Comparison of ENCODE assay signal across 8 mouse cellular contexts in genomic region chr7:45700301-45701015, GRCm38 (mm10). TPM values are rescaled to one million over a fixed set of nuclear protein-coding genes. Genes with fewer than 3 reads are reported as not detected.
DNase-seq lines count a peak whose midpoint lies in the region; ATAC-seq lines count a peak whose summit lies in the region.

No protein-coding gene starts in this region.

- no peaks in the 10 kb centered on the region for H3K36me3 ChIP-seq in embryonic facial prominence, embryonic 13.5 days
- H3K36me3 ChIP-seq in heart, embryonic 10.5 days: no peaks in the 10 kb centered on the region
- H3K36me3 ChIP-seq in kidney, embryonic 14.5 days (ENCODE audit: control insufficient read depth, insufficient read depth, low read length): no peaks in the 10 kb centered on the region

- H3K27me3 ChIP-seq in embryonic facial prominence, embryonic 13.5 days: peaks cover 28% of the 10 kb centered on the region
- peaks cover 39% of the 10 kb centered on the region for H3K27me3 ChIP-seq in heart, embryonic 10.5 days (ENCODE audit: insufficient read depth, poor library complexity, severe bottlenecking)
- H3K27me3 ChIP-seq in kidney, embryonic 14.5 days (ENCODE audit: control insufficient read depth, insufficient read depth, low read length): peaks cover 12% of the 10 kb centered on the region

- no peak; the same call in 1 of the 2 replicates for ATAC-seq in embryonic facial prominence, embryonic 13.5 days (ENCODE audit: insufficient number of reproducible peaks, insufficient read depth, low FRiP score, low TSS enrichment, low read depth)
- peak; percentile 12; the same call in 1 of the 2 replicates for ATAC-seq in kidney, embryonic 14.5 days (ENCODE audit: low FRiP score, low TSS enrichment)
- peak; percentile 38; the same call in 1 of the 2 replicates for ATAC-seq in monocyte, adult 5-6 weeks (replicated peaks; ENCODE audit: insufficient number of reproducible peaks, low FRiP score, low TSS enrichment, poor library complexity, severe bottlenecking)

- H3K27ac ChIP-seq in embryonic facial prominence, embryonic 13.5 days: peak overlapping the region; percentile 71; the same call in 1 of the 2 replicates
- H3K27ac ChIP-seq in heart, embryonic 10.5 days: peak overlapping the region; percentile 77
- no peak overlapping the region for H3K27ac ChIP-seq in kidney, embryonic 14.5 days (ENCODE audit: low read depth, low read length)

- peaks cover 42% of the 10 kb centered on the region for H3K4me1 ChIP-seq in embryonic facial prominence, embryonic 13.5 days
- H3K4me1 ChIP-seq in heart, embryonic 10.5 days: peaks cover 44% of the 10 kb centered on the region
- H3K4me1 ChIP-seq in kidney, embryonic 14.5 days (ENCODE audit: control insufficient read depth, insufficient read depth, low read length): peaks cover 23% of the 10 kb centered on the region

- H3K4me3 ChIP-seq in embryonic facial prominence, embryonic 13.5 days: peak overlapping the region; percentile 51
- H3K4me3 ChIP-seq in heart, embryonic 10.5 days: peak overlapping the region; percentile 58
- H3K4me3 ChIP-seq in kidney, embryonic 14.5 days (ENCODE audit: low read length): peak overlapping the region; percentile 44

- peak; percentile 76 for DNase-seq in urinary bladder, postnatal 14 days (ENCODE audit: low spot score)
- DNase-seq in urinary bladder, postnatal 10 days (ENCODE audit: low spot score): no peak
- no peak for DNase-seq in heart, embryonic 10.5 days (ENCODE audit: low spot score)
- DNase-seq in liver: peak; percentile 47
- DNase-seq in testis, postnatal 10 days (ENCODE audit: low spot score): peak; percentile 81

- peak overlapping the region; percentile 92 for H3K4me2 ChIP-seq in embryonic facial prominence, embryonic 13.5 days
- peak overlapping the region; percentile 92 for H3K4me2 ChIP-seq in kidney, embryonic 14.5 days (replicated peaks; ENCODE audit: low read depth, low read length)

- WGBS in embryonic facial prominence, embryonic 13.5 days: under 1% methylated on average over 20 of the region's 20 CpGs
- WGBS in heart, embryonic 10.5 days: under 1% methylated on average over 20 of the region's 20 CpGs
- under 1% methylated on average over 20 of the region's 20 CpGs for WGBS in kidney, embryonic 14.5 days

- H3K9ac ChIP-seq in embryonic facial prominence, embryonic 13.5 days: peak overlapping the region; percentile 75
- H3K9ac ChIP-seq in kidney, embryonic 14.5 days (ENCODE audit: low read depth, low read length): peak overlapping the region; percentile 54

- H3K9me3 ChIP-seq in embryonic facial prominence, embryonic 13.5 days: no peaks in the 10 kb centered on the region
- no peaks in the 10 kb centered on the region for H3K9me3 ChIP-seq in heart, embryonic 10.5 days
- H3K9me3 ChIP-seq in kidney, embryonic 14.5 days (ENCODE audit: control insufficient read depth, low read length): no peaks in the 10 kb centered on the region

RNA-seq across cellular contexts. Expression of gene Car11, which starts 0.8 kb away (rescaled TPM):
- polyA plus RNA-seq in embryonic facial prominence, embryonic 13.5 days (2015; fragmentation: Nextera tagmentation; extraction: Ambion mirVana): 15.2 and 17.3 TPM in 2 replicates
- 3.1 and 5.1 TPM in 2 replicates for polyA plus RNA-seq in heart, embryonic 10.5 days (2016; fragmentation: Nextera tagmentation; extraction: Ambion mirVana)
- polyA plus RNA-seq in kidney, embryonic 14.5 days (2014; fragmentation: Nextera tagmentation; extraction: Ambion mirVana): 6.9 and 11.9 TPM in 2 replicates
- total RNA-seq in monocyte, adult 5-6 weeks (2017): not detected in 3 replicates

RNA-seq across cellular contexts. Expression of gene Dbp, which starts 4.4 kb away (rescaled TPM):
- 7.8 and 10.2 TPM in 2 replicates for polyA plus RNA-seq in embryonic facial prominence, embryonic 13.5 days (2015; fragmentation: Nextera tagmentation; extraction: Ambion mirVana)
- 2.7 and 3.2 TPM in 2 replicates for polyA plus RNA-seq in heart, embryonic 10.5 days (2016; fragmentation: Nextera tagmentation; extraction: Ambion mirVana)
- 6.6 and 7.7 TPM in 2 replicates for polyA plus RNA-seq in kidney, embryonic 14.5 days (2014; fragmentation: Nextera tagmentation; extraction: Ambion mirVana)
- 4.3 to 13.1 TPM (median 4.5 TPM) in 3 replicates for total RNA-seq in monocyte, adult 5-6 weeks (2017)

RNA-seq across cellular contexts. Expression of gene Sec1, which starts 6.3 kb away (rescaled TPM):
- polyA plus RNA-seq in embryonic facial prominence, embryonic 13.5 days (2015; fragmentation: Nextera tagmentation; extraction: Ambion mirVana): 6.3 and 6.8 TPM in 2 replicates
- 0.51 and 0.75 TPM in 2 replicates for polyA plus RNA-seq in heart, embryonic 10.5 days (2016; fragmentation: Nextera tagmentation; extraction: Ambion mirVana)
- polyA plus RNA-seq in kidney, embryonic 14.5 days (2014; fragmentation: Nextera tagmentation; extraction: Ambion mirVana): 0.17 and 0.28 TPM in 2 replicates
- total RNA-seq in monocyte, adult 5-6 weeks (2017): not detected in 3 replicates

RNA-seq across cellular contexts. Expression of gene Rpl18, which starts 14.8 kb away (rescaled TPM):
- polyA plus RNA-seq in embryonic facial prominence, embryonic 13.5 days (2015; fragmentation: Nextera tagmentation; extraction: Ambion mirVana): 936 and 1,128 TPM in 2 replicates
- 860 and 1,046 TPM in 2 replicates for polyA plus RNA-seq in heart, embryonic 10.5 days (2016; fragmentation: Nextera tagmentation; extraction: Ambion mirVana)
- polyA plus RNA-seq in kidney, embryonic 14.5 days (2014; fragmentation: Nextera tagmentation; extraction: Ambion mirVana): 1,328 and 1,679 TPM in 2 replicates
- total RNA-seq in monocyte, adult 5-6 weeks (2017): 966 to 1,078 TPM (median 1,028 TPM) in 3 replicates

RNA-seq across cellular contexts. Expression of gene Ntn5, which starts 16.6 kb away (rescaled TPM):
- 5.4 and 5.7 TPM in 2 replicates for polyA plus RNA-seq in embryonic facial prominence, embryonic 13.5 days (2015; fragmentation: Nextera tagmentation; extraction: Ambion mirVana)
- 0.13 and 0.14 TPM in 2 replicates for polyA plus RNA-seq in heart, embryonic 10.5 days (2016; fragmentation: Nextera tagmentation; extraction: Ambion mirVana)
- polyA plus RNA-seq in kidney, embryonic 14.5 days (2014; fragmentation: Nextera tagmentation; extraction: Ambion mirVana): 0.20 and 0.27 TPM in 2 replicates
- not detected in 3 replicates for total RNA-seq in monocyte, adult 5-6 weeks (2017)

Comparison
In these comparisons a context has a peak if more than half of its experiments do, and no peak if none do; other contexts are left out.
1. DNase-seq: peak in urinary bladder, postnatal 14 days (single experiment), liver (single experiment) and testis, postnatal 10 days (single experiment); none in urinary bladder, postnatal 10 days (single experiment) and heart, embryonic 10.5 days (single experiment).
2. Peak in every context shown above with its lines, with median percentiles within 50 percentile points of each other: H3K4me3 ChIP-seq.